Mouse (Mus musculus): ENCODE data around the gene Ube2b.

The Ube2b gene

GRCm38 (mm10) chr11:52000290-52000962 is at the start of gene Ube2b:
Ube2b (minus strand) TSS chr11:52000762.
- DNase-seq (ENCODE audit: low spot score): peak; percentile 99

GRCm38 (mm10) chr11:52046446-52047165 is 46.0 kb upstream of the Ube2b start:
- peak; percentile 54 for DNase-seq (ENCODE audit: low spot score)

GRCm38 (mm10) chr11:52044156-52044555 is 43.6 kb upstream of the Ube2b start:
- no peak for DNase-seq (ENCODE audit: low spot score)

- DNase-seq (ENCODE audit: low spot score): no peak
Measured at GRCm38 (mm10) chr11:52043224-52043623, 42.7 kb upstream of the Ube2b start.

- DNase-seq (ENCODE audit: low spot score): peak; percentile 35
Measured at GRCm38 (mm10) chr11:52037659-52038058, 37.1 kb upstream of the Ube2b start.

GRCm38 (mm10) chr11:52035905-52036304 is 35.3 kb upstream of the Ube2b start:
- no peak for DNase-seq (ENCODE audit: low spot score)

GRCm38 (mm10) chr11:52033953-52034352 is 33.4 kb upstream of the Ube2b start:
- no peak for DNase-seq (ENCODE audit: low spot score)

GRCm38 (mm10) chr11:52032356-52032755 is 31.8 kb upstream of the Ube2b start:
- DNase-seq (ENCODE audit: low spot score): no peak

- DNase-seq (ENCODE audit: low spot score): no peak
Measured at GRCm38 (mm10) chr11:52018217-52018616, 17.7 kb upstream of the Ube2b start.

- no peak for DNase-seq (ENCODE audit: low spot score)
Measured at GRCm38 (mm10) chr11:52011541-52011940, 11.0 kb upstream of the Ube2b start.

- DNase-seq (ENCODE audit: low spot score): no peak
Measured at GRCm38 (mm10) chr11:52011011-52011410, 10.4 kb upstream of the Ube2b start.

- no peak for DNase-seq (ENCODE audit: low spot score)
Measured at GRCm38 (mm10) chr11:52005586-52005985, 5.0 kb upstream of the Ube2b start.

- DNase-seq (ENCODE audit: low spot score): peak; percentile 99
Measured at GRCm38 (mm10) chr11:52003772-52004528, 3.4 kb upstream of the Ube2b start, which contains the start of gene Cdkl3. Cdkl3 (plus strand) TSS chr11:52004221.

- DNase-seq (ENCODE audit: low spot score): no peak
Measured at GRCm38 (mm10) chr11:52003505-52003771, 2.9 kb upstream of the Ube2b start.

- no peak for DNase-seq (ENCODE audit: low spot score)
Measured at GRCm38 (mm10) chr11:52002842-52003504, 2.4 kb upstream of the Ube2b start.

GRCm38 (mm10) chr11:52001861-52002260 is 1.3 kb upstream of the Ube2b start:
- no peak for DNase-seq (ENCODE audit: low spot score)

- no peak for DNase-seq (ENCODE audit: low spot score)
Measured at GRCm38 (mm10) chr11:52001341-52001740, 779 bp upstream of the Ube2b start.

- DNase-seq (ENCODE audit: low spot score): peak; percentile 73
Measured at GRCm38 (mm10) chr11:51999611-52000289, 812 bp downstream of the Ube2b start.

- DNase-seq (ENCODE audit: low spot score): no peak
Measured at GRCm38 (mm10) chr11:51971644-51972043, 28.9 kb downstream of the Ube2b start.

GRCm38 (mm10) chr11:51969511-51969910 is 31.1 kb downstream of the Ube2b start:
- no peak for DNase-seq (ENCODE audit: low spot score)

GRCm38 (mm10) chr11:51968896-51969295 is 31.7 kb downstream of the Ube2b start:
- DNase-seq (ENCODE audit: low spot score): no peak

Measured in MN1 (cell line).